Mouse (Mus musculus) layer of hippocampus, postnatal 14 days (tissue): ENCODE data around the gene Gm17174. TPM values are rescaled to one million over a fixed set of nuclear protein-coding genes. Genes with fewer than 3 reads are reported as not detected.
"Not testable (repeated sequence)": the region's sequence is repeated elsewhere in the genome, so short reads cannot be mapped to it uniquely, and the experiment has no call there.

Experiments used
- DNase-seq, 2 experiments: peaks; one replicate each; pipeline ENCODE4 v3.0.0; 2021 to 2022; ENCODE audit warnings: low spot score in 2 of 2, mixed read lengths in 1 of 2
- long read RNA-seq, 2 experiments: library from polyadenylated mRNA; stranded (forward); transcript quantifications; one replicate each; pipeline ENCODE4 v2.0.0; 2021
- total RNA-seq, 2 experiments: library from RNA; stranded (reverse); gene quantifications; 2 replicates each; pipeline ENCODE4 v1.2.3; 2021

Gene Gm17174
- total RNA-seq = not detected
- long read RNA-seq, experiment 1 = 0 reads
- long read RNA-seq, experiment 2 = 0 reads

DNA sequence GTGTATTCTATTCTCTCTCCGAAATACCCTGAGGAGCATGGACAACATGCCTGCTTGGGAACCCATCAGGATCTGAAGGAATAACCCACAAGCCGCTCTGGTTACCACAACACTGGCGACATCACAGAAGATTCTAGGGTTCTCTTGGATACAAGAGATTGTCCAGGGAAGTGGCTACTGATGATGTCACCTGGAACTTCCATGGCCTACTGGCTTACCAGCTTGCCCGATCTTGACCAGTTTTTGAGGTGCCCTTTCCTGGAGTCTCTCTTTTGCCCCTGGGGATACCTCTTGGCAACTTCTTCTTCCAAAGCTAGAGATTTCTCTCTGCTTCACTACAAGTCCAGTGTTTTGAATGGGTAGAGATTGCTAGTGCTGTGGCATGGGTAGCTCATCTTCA is at the start of gene Gm17174:
Gm17174 (minus strand) TSS at position 101 of the 400 bp plus-strand sequence.
- not testable (repeated sequence) for DNase-seq

DNA sequence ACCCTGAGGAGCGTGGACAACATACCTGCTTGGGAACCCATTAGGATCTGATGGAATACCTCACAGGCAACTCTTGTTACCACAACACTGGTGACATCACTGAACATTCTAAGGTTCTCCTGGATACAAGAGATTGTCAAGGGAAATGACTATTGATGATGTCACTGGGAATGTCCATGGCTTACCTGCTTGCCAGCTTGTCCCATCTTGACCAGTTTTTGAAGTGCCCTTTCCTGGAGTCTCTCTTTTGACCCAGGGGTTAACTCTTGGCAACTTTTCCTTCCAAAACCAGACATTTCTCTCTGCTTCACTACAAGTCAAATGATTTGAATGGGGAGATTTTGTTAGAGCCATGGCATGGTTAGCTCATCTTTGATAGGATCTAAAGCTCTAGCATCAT is 43.6 kb upstream of the Gm17174 start, which contains the start of gene Gm4181:
Gm4181 (minus strand) TSS at position 101 of the 400 bp plus-strand sequence.
- not testable (repeated sequence) for DNase-seq

DNA sequence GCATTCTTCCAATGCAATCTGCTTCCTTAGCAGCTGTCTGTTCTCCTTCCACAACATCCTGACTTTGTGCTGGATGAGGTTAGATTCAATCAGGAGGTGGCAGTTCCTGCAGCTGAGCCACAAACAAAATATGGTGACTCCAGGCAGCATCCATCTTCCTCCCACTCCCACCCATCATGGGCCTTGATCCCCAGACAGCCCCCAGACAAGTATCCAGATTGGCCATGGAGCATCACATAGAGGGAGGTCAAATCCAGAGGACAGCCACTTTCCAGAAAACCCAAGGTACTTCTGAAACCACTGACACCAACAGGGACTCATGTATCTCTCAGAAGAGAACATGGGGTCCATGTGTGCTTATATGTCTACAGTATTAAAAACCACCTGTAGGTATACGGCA is 40.5 kb upstream of the Gm17174 start:
- not testable (repeated sequence) for DNase-seq

DNA sequence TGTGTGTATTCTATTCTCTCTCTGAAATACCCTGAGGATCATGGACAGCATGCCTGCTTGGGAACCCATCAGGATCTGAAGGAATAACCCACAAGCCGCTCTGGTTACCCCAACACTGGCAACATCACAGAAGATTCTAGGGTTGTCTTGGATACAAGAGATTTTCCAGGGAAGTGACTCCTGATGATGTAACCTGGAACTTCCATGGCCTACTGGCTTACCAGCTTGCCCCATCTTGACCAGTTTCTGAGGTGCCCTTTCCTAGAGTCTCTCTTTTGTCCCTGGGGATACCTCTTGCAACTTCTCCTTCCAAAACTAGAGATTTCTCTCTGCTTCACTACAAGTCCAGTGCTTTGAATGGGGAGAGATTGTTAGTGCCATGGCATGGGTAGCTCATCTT is 19.3 kb upstream of the Gm17174 start, which contains the start of gene Gm17078:
Gm17078 (minus strand) TSS at position 101 of the 400 bp plus-strand sequence.
- DNase-seq = no peak

DNA sequence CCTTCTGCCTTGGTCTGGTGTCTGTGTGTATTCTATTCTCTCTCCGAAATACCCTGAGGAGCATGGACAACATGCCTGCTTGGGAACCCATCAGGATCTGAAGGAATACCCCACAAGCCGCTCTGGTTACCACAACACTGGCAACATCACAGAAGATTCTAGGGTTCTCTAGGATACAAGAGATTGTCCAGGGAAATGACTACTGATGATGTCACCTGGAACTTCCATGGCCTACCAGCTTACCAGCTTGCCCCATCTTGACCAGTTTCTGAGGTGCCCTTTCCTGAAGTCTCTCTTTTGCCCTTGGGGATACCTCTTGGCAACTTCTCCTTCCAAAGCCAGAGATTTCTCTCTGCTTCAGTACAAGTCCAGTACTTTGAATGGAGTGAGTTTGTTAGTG is 18.0 kb downstream of the Gm17174 start, which contains the start of gene Gm17175:
Gm17175 (minus strand) TSS at position 101 of the 400 bp plus-strand sequence.
- DNase-seq = not testable (repeated sequence)

DNA sequence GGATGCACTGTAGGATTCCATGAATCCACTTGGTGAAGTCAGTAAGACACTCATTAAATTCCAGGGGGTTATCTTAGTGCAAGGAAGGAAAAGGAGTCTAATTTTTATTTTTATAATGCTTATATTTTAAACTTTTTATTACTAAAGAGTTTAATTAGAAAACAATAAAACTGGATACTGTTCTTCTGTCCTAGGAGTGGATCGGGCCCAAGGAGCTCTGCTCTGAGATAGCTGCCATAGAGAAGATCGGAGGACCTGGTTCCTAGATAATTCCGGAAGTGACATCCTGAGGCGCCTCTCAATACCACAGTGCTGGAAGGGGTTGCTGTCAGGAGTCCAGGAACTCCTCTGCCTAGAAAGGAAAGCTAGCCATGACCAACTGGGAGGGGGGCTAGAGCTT is 39.4 kb downstream of the Gm17174 start, which contains the start of gene Gm5622:
Gm5622 (plus strand) TSS at position 301 of the 400 bp plus-strand sequence.
- no peak for DNase-seq

Other genes starting within 250 kb of the Gm17174 start
- gene Gm7247, start 230.4 kb downstream of the Gm17174 start, total RNA-seq = not detected
- gene Vmn2r88, start 181.3 kb downstream of the Gm17174 start, total RNA-seq = not detected
- gene Vmn2r89, start 140.3 kb downstream of the Gm17174 start, total RNA-seq = not detected
- gene Gm5622, start 39.3 kb downstream of the Gm17174 start, total RNA-seq = not detected
- gene Gm17175, start 18.1 kb downstream of the Gm17174 start, total RNA-seq = not detected
- gene Gm17078, start 19.2 kb upstream of the Gm17174 start, total RNA-seq = not detected
- gene Gm4181, start 43.5 kb upstream of the Gm17174 start, total RNA-seq = not detected
- not detected for gene Gm17079, start 103.3 kb upstream of the Gm17174 start, total RNA-seq
- gene Gm5800, start 125.0 kb upstream of the Gm17174 start, total RNA-seq = not detected
- not detected for gene Ang4, start 181.5 kb upstream of the Gm17174 start, total RNA-seq
- gene AY358078, start 207.9 kb upstream of the Gm17174 start, total RNA-seq = not detected